Mouse (Mus musculus) layer of hippocampus, adult 18-20 months (tissue): Measurements from ENCODE around the gene Lrrc8d. TPM values are rescaled to one million over a fixed set of nuclear protein-coding genes. Genes with fewer than 3 reads are reported as not detected.
"Not testable (repeated sequence)": the region's sequence is repeated elsewhere in the genome, so short reads cannot be mapped to it uniquely, and the experiment has no call there.

Experiments used
- DNase-seq, 2 experiments: peaks; one replicate each; pipeline ENCODE4 v3.0.0; 2022; ENCODE audit warnings: low spot score in 2 of 2
- total RNA-seq, 2 experiments: library from RNA; stranded (reverse); gene quantifications; 2 replicates each; pipeline ENCODE4 v1.2.3; 2021

Lrrc8d gene
- total RNA-seq, 2 experiments from 2014 or later: 46.8 to 47.8 TPM

GRCm38 (mm10) chr5:105684861-105685600, 14.7 kb upstream of the Lrrc8d start:
- peak; percentile 63 to 87 for DNase-seq

- DNase-seq: not testable (repeated sequence)
These were observed 13.9 kb upstream of the Lrrc8d start for GRCm38 (mm10) chr5:105685780-105686305.

- DNase-seq: no peak
These were observed 13.3 kb upstream of the Lrrc8d start for GRCm38 (mm10) chr5:105686331-105686995.

- no peak for DNase-seq
These were observed 9.0 kb upstream of the Lrrc8d start for GRCm38 (mm10) chr5:105690502-105691454.

- DNase-seq: no peak
These were observed 8.1 kb upstream of the Lrrc8d start for GRCm38 (mm10) chr5:105691645-105692044.

GRCm38 (mm10) chr5:105694339-105694930, 5.3 kb upstream of the Lrrc8d start:
- DNase-seq: no peak

- DNase-seq: no peak
These were observed 3.7 kb upstream of the Lrrc8d start for GRCm38 (mm10) chr5:105696049-105696448.

- DNase-seq: no peak
These were observed 1.9 kb upstream of the Lrrc8d start for GRCm38 (mm10) chr5:105697886-105698285.

- no peak for DNase-seq
These were observed 1.1 kb upstream of the Lrrc8d start for GRCm38 (mm10) chr5:105698694-105699093.

- peak; percentile 52 to 54 for DNase-seq
These were observed 492 bp downstream of the Lrrc8d start for GRCm38 (mm10) chr5:105700070-105700851.

GRCm38 (mm10) chr5:105701326-105701725, 1.6 kb downstream of the Lrrc8d start:
- DNase-seq: no peak

GRCm38 (mm10) chr5:105701844-105702243, 2.1 kb downstream of the Lrrc8d start:
- DNase-seq: no peak

GRCm38 (mm10) chr5:105702580-105703285, 3.0 kb downstream of the Lrrc8d start:
- no peak for DNase-seq

- DNase-seq: no peak
These were observed 3.5 kb downstream of the Lrrc8d start for GRCm38 (mm10) chr5:105703286-105703655.

GRCm38 (mm10) chr5:105704573-105704972, 4.8 kb downstream of the Lrrc8d start:
- no peak for DNase-seq

- DNase-seq: no peak
These were observed 6.9 kb downstream of the Lrrc8d start for GRCm38 (mm10) chr5:105706635-105707034.

GRCm38 (mm10) chr5:105708276-105708675, 8.5 kb downstream of the Lrrc8d start:
- no peak for DNase-seq

- DNase-seq: no peak
These were observed 10.7 kb downstream of the Lrrc8d start for GRCm38 (mm10) chr5:105710473-105710872.

GRCm38 (mm10) chr5:105714446-105714845, 14.7 kb downstream of the Lrrc8d start:
- DNase-seq: no peak
